ENCODE assay signal across 25 mouse cellular contexts in genomic region chr10:78765570-78765969, GRCm38 (mm10). TPM values are rescaled to one million over a fixed set of nuclear protein-coding genes. Genes with fewer than 3 reads are reported as not detected.
"Had no signal": no experiment of that assay in that cellular context is flagged by ENCODE, and none has a peak within 500 bp of the region (broad histone marks: within the 10 kb centered on the region; RNA-seq: fewer than 3 reads in every experiment).

No protein-coding gene starts in this region.

- H3K4me2 ChIP-seq: neural tube, embryonic 13.5 days; neural tube, embryonic 15.5 days; stomach, embryonic 15.5 days had no signal

- H3K4me3 ChIP-seq: neural tube, embryonic 13.5 days; neural tube, embryonic 15.5 days; stomach, embryonic 15.5 days had no signal

- H3K4me1 ChIP-seq: neural tube, embryonic 13.5 days; neural tube, embryonic 15.5 days; stomach, embryonic 15.5 days had no signal

- H3K9ac ChIP-seq: neural tube, embryonic 13.5 days; neural tube, embryonic 15.5 days; stomach, embryonic 15.5 days had no signal

- DNase-seq: retina, postnatal 1 day; right cerebral cortex, adult 18-20 months; right cerebral cortex, postnatal 14 days; right cerebral cortex, postnatal 25 days; right cerebral cortex, postnatal 4 days; spleen, adult 18-20 months; thymus, adult 18-20 months; thymus, adult 2 months; thymus, postnatal 14 days; thymus, postnatal 25 days; thymus, postnatal 36 days; thymus, postnatal 4 days had no signal

- H3K27ac ChIP-seq: neural tube, embryonic 13.5 days; neural tube, embryonic 15.5 days; stomach, embryonic 15.5 days; stomach, postnatal 0 days had no signal

- H3K27me3 ChIP-seq: neural tube, embryonic 13.5 days; neural tube, embryonic 15.5 days; stomach, embryonic 15.5 days had no signal

- H3K9me3 ChIP-seq: neural tube, embryonic 15.5 days; stomach, embryonic 15.5 days had no signal

- H3K36me3 ChIP-seq: neural tube, embryonic 13.5 days; neural tube, embryonic 15.5 days; stomach, embryonic 15.5 days had no signal

RNA-seq across cellular contexts. Expression of gene Ccdc105, which starts 12.7 kb away (rescaled TPM):
- total RNA-seq: neutrophil, adult 5-6 weeks had no signal
- polyA plus RNA-seq: small intestine, adult 2 months; spleen, adult 2 months; stomach, embryonic 14.5 days; stomach, embryonic 15.5 days; stomach, embryonic 16.5 days; stomach, postnatal 0 days; thymus, postnatal 0 days had no signal

RNA-seq across cellular contexts. Expression of gene Slc1a6, which starts 14.7 kb away (rescaled TPM):
- total RNA-seq: neutrophil, adult 5-6 weeks had no signal
- polyA plus RNA-seq: thymus, adult 2 months had no signal

RNA-seq across cellular contexts. Expression of gene Casp14, which starts 47.5 kb away (rescaled TPM):
- total RNA-seq: neutrophil, adult 5-6 weeks had no signal
- polyA plus RNA-seq: neural tube, embryonic 13.5 days; neural tube, embryonic 14.5 days; neural tube, embryonic 15.5 days; small intestine, adult 2 months; spleen, adult 2 months; testis, adult 2 months; urinary bladder, adult 2 months had no signal
